Mouse (Mus musculus): ENCODE results near the gene 4931406P16Rik.
"Not testable (repeated sequence)": the region's sequence is repeated elsewhere in the genome, so short reads cannot be mapped to it uniquely, and the experiment has no call there.

The 4931406P16Rik gene

GRCm38 (mm10) chr7:34313443-34313875, at the start of gene 4931406P16Rik:
Gene 4931406P16Rik, minus strand, starts transcription at chr7:34313551.
- peak; percentile 68 for DNase-seq (ENCODE audit: low read depth, low spot score)

- DNase-seq (ENCODE audit: low read depth, low spot score): no peak
These were observed 42.3 kb upstream of the 4931406P16Rik start for GRCm38 (mm10) chr7:34355629-34356028.

- no peak for DNase-seq (ENCODE audit: low read depth, low spot score)
These were observed 38.6 kb upstream of the 4931406P16Rik start for GRCm38 (mm10) chr7:34351997-34352396.

- no peak for DNase-seq (ENCODE audit: low read depth, low spot score)
These were observed 36.8 kb upstream of the 4931406P16Rik start for GRCm38 (mm10) chr7:34350166-34350565.

- DNase-seq (ENCODE audit: low read depth, low spot score): no peak
These were observed 34.7 kb upstream of the 4931406P16Rik start for GRCm38 (mm10) chr7:34348011-34348410.

GRCm38 (mm10) chr7:34347041-34347440, 33.7 kb upstream of the 4931406P16Rik start:
- DNase-seq (ENCODE audit: low read depth, low spot score): no peak

GRCm38 (mm10) chr7:34346505-34346904, 33.2 kb upstream of the 4931406P16Rik start:
- no peak for DNase-seq (ENCODE audit: low read depth, low spot score)

GRCm38 (mm10) chr7:34342040-34342793, 28.9 kb upstream of the 4931406P16Rik start:
- no peak for DNase-seq (ENCODE audit: low read depth, low spot score)

GRCm38 (mm10) chr7:34340841-34341240, 27.5 kb upstream of the 4931406P16Rik start:
- no peak for DNase-seq (ENCODE audit: low read depth, low spot score)

GRCm38 (mm10) chr7:34339164-34339489, 25.8 kb upstream of the 4931406P16Rik start:
- no peak for DNase-seq (ENCODE audit: low read depth, low spot score)

- no peak for DNase-seq (ENCODE audit: low read depth, low spot score)
These were observed 25.3 kb upstream of the 4931406P16Rik start for GRCm38 (mm10) chr7:34338445-34339163.

- no peak for DNase-seq (ENCODE audit: low read depth, low spot score)
These were observed 23.9 kb upstream of the 4931406P16Rik start for GRCm38 (mm10) chr7:34337268-34337667.

- DNase-seq (ENCODE audit: low read depth, low spot score): not testable (repeated sequence)
These were observed 23.2 kb upstream of the 4931406P16Rik start for GRCm38 (mm10) chr7:34336545-34336944.

- DNase-seq (ENCODE audit: low read depth, low spot score): no peak
These were observed 14.1 kb upstream of the 4931406P16Rik start for GRCm38 (mm10) chr7:34327493-34327892.

GRCm38 (mm10) chr7:34324857-34325256, 11.5 kb upstream of the 4931406P16Rik start:
- DNase-seq (ENCODE audit: low read depth, low spot score): no peak

GRCm38 (mm10) chr7:34324005-34324404, 10.7 kb upstream of the 4931406P16Rik start:
- DNase-seq (ENCODE audit: low read depth, low spot score): no peak

- DNase-seq (ENCODE audit: low read depth, low spot score): no peak
These were observed 10.0 kb upstream of the 4931406P16Rik start for GRCm38 (mm10) chr7:34323351-34323750.

- no peak for DNase-seq (ENCODE audit: low read depth, low spot score)
These were observed 8.6 kb upstream of the 4931406P16Rik start for GRCm38 (mm10) chr7:34321958-34322357.

GRCm38 (mm10) chr7:34321119-34321518, 7.8 kb upstream of the 4931406P16Rik start:
- no peak for DNase-seq (ENCODE audit: low read depth, low spot score)

GRCm38 (mm10) chr7:34319957-34320356, 6.6 kb upstream of the 4931406P16Rik start:
- DNase-seq (ENCODE audit: low read depth, low spot score): no peak

GRCm38 (mm10) chr7:34319123-34319522, 5.8 kb upstream of the 4931406P16Rik start:
- no peak for DNase-seq (ENCODE audit: low read depth, low spot score)

- DNase-seq (ENCODE audit: low read depth, low spot score): no peak
These were observed 4.6 kb upstream of the 4931406P16Rik start for GRCm38 (mm10) chr7:34317901-34318476.
